Comparison of ENCODE assay signal across 21 mouse cellular contexts in the genomic region with DNA sequence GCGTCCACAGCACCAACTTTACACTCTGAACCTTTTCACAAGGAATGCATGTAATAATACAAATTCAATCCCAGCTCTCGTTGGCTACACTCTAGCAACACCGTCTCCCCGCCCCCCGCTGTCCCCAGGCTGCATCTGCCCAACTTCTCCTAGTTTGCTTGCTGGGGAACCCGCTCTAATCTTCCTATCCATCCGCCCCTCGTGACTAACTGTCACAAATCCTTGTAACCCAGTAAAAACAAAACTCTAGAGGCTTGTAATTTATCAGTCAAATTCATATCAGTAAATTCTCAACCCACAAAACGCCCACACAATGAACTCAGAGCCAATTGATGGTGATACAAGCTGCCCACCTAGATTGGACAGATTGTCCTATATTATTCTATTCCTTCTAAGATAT. TPM values are rescaled to one million over a fixed set of nuclear protein-coding genes. Genes with fewer than 3 reads are reported as not detected.
"Had no signal": no experiment of that assay in that cellular context is flagged by ENCODE, and none has a peak within 500 bp of the region (broad histone marks: within the 10 kb centered on the region; RNA-seq: fewer than 3 reads in every experiment).

No protein-coding gene starts in this region.

- H3K9ac ChIP-seq: lung, embryonic 15.5 days; midbrain, embryonic 13.5 days; midbrain, embryonic 15.5 days; neural tube, embryonic 12.5 days; stomach, embryonic 15.5 days had no signal

- H3K9me3 ChIP-seq: lung, embryonic 15.5 days; megakaryocyte, embryonic 14.5 days; midbrain, embryonic 13.5 days; midbrain, embryonic 15.5 days; neural tube, embryonic 12.5 days; stomach, embryonic 15.5 days had no signal

- H3K4me3 ChIP-seq: lung, embryonic 15.5 days; megakaryocyte, embryonic 14.5 days; midbrain, embryonic 13.5 days; midbrain, embryonic 15.5 days; neural tube, embryonic 12.5 days; stomach, embryonic 15.5 days had no signal

- H3K27ac ChIP-seq: lung, embryonic 15.5 days; macrophage; midbrain, embryonic 13.5 days; midbrain, embryonic 15.5 days; neural tube, embryonic 12.5 days; stomach, embryonic 15.5 days; stomach, postnatal 0 days had no signal

- DNase-seq: lung, adult 18-20 months; lung, postnatal 14 days; lung, postnatal 36 days; right cerebral cortex, postnatal 14 days; thymus, adult 2 months; thymus, postnatal 14 days; thymus, postnatal 36 days had no signal

- H3K36me3 ChIP-seq: lung, embryonic 15.5 days; midbrain, embryonic 13.5 days; midbrain, embryonic 15.5 days; neural tube, embryonic 12.5 days; stomach, embryonic 15.5 days had no signal

- H3K27me3 ChIP-seq: lung, embryonic 15.5 days; midbrain, embryonic 13.5 days; midbrain, embryonic 15.5 days; neural tube, embryonic 12.5 days; stomach, embryonic 15.5 days had no signal

- ATAC-seq: lung, postnatal 0 days; midbrain, embryonic 13.5 days; midbrain, embryonic 15.5 days had no signal

RNA-seq across cellular contexts. Expression of a gene that starts 13.9 kb away (rescaled TPM):
- total RNA-seq: megakaryocyte progenitor cell, adult 5-6 weeks; monocyte, adult 5-6 weeks; neutrophil, adult 5-6 weeks had no signal
- polyA plus RNA-seq: macrophage; midbrain, embryonic 11.5 days; neural tube, embryonic 12.5 days; spleen, adult 2 months; thymus, adult 2 months had no signal
